Mouse (Mus musculus) ovary, postnatal 36 days (tissue): ENCODE measurements around the gene Myg1.
A peak's percentile ranks its signal among the peaks of the same experiment; 100 is the strongest.
"Not testable (repeated sequence)": the region's sequence is repeated elsewhere in the genome, so short reads cannot be mapped to it uniquely, and the experiment has no call there.

Experiments
- DNase-seq: peaks from one replicate; pipeline ENCODE4 v3.0.0; 2022; ENCODE audit warnings: low spot score, mixed read lengths

Gene Myg1

DNA sequence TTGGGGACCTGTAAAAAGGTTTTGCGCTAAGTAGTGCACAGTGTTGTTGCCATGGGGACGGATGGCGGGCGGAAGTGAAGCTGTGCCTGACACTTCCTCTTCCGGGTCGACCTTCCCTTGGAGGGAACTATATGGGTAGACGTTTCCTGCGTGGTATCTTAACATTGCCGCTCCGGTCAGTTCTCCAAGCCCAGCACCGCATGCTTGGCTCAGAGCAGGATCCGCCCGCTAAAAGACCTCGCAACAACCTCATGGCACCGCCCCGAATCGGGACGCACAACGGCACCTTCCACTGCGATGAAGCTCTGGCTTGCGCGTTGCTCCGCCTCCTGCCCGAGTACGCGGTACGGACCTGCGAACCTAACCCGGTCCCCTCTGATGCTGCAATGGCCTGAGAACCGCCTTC, at the start of gene Myg1:
Gene Myg1 (plus strand): TSS at position 100 of the 406 bp plus-strand sequence.
- peak; percentile 78 for DNase-seq

DNA sequence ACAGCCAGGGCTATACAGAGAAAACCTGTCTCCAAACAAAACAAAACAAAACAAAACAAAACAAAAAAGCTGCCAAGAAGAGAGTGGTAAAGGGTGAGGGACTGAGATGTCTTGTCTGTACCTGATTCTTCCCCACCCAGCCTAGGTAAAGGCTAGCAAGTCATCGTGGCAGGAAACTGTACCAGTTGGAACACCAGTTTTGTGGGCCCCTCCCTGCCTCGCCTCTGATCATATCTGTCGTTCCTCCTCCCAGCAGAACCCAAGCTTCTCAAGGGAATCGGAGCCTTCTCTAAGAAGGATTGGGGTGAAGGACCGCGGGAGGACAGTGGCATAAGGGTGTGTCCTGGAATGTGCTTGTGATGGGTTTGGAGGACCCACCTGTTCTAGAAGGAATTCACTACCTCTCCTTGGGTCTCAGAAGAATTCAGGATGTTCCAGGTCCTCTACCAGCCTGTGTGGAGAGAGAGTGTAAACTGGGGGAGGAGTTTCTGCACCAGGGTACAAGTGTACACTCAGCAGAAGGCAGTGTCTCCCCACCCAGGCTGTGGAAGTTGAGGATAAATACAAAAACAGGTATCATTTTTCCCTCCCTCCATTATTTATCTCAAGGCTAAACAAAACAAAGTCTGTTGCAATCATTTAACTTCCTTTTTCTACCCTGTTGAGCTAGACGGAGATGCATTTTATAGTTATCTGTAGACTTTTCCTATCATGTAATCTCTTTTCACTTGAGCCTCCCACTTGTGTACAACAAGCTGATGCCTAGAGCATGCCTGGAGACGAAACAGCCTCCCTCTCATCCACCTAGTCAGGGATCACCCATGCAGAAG, 48.8 kb upstream of the Myg1 start:
- DNase-seq: no peak

DNA sequence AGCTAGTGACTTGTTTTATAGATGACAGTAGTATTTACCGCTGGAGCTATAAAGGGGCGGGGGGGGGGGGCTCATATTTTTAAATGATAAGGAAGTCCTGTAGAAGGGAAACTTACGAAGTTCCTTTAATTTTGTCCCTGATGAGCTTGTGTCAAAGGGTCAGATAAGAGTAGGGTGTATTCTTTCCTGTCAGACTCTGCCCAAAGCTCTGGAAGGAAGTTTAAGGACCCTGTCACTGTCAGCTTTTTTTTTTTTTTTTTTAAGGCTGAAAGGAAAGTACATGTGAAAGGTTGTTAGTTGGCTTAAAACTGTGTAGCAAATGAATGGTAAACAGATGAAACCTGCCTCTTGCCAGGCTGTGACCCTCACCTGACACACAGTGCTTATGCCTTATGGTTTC, 47.9 kb upstream of the Myg1 start:
- DNase-seq: no peak

DNA sequence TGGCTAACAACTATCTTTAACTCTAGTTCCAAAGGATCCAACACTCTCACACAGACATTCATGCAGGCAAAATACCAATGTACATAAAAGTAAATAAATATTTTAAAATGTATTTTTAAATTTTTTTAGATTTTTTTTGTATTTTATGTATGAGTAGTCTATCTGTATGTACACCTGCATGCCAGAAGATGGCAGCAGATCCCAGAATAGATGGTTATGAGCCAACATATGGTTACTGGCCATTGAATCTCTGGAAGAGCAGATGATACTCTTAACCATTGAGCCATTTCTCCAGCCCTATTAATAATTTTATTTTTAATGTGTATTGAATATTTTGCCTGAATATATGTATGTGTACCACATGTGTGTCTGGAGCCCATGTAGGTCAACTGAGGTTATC, 44.1 kb upstream of the Myg1 start:
- DNase-seq: no peak

DNA sequence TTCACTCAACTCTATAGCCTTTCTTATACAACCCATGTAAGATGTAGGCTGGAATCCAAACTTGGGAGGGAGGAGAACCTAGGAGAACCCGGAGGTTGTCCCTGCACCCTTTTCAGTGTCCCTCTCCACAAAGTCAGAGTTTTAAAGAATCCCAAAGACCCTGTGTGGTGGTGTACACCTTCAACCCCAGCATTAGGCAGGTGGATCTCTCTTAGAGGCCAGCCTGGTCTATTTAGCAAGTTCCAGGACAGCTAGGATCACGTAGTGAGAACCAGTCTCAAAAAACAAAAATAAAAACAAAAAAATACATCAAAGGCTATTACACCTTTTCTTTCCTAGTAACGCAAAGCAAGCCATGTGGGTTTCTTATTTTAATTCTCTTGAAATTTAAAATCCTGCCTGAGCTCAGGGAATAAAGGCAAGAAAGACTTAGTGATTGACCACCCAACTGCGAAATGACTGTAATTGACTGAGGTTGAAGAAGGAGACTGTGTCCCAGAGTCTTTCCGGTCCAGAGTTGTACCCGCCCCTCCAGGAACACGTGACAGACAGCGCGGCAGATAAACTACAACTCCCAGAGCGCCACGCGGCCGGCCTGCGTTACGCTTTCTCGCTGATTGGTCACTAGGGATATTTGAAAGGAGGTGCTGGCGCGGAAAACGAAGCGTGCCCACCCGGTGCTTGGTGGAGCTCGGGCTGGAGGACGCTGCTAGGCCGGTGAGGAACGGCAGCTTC, 35.7 kb upstream of the Myg1 start, which contains the start of gene Espl1:
Gene Espl1 (plus strand): TSS at position 634 of the 735 bp plus-strand sequence.
- peak; percentile 90 for DNase-seq

DNA sequence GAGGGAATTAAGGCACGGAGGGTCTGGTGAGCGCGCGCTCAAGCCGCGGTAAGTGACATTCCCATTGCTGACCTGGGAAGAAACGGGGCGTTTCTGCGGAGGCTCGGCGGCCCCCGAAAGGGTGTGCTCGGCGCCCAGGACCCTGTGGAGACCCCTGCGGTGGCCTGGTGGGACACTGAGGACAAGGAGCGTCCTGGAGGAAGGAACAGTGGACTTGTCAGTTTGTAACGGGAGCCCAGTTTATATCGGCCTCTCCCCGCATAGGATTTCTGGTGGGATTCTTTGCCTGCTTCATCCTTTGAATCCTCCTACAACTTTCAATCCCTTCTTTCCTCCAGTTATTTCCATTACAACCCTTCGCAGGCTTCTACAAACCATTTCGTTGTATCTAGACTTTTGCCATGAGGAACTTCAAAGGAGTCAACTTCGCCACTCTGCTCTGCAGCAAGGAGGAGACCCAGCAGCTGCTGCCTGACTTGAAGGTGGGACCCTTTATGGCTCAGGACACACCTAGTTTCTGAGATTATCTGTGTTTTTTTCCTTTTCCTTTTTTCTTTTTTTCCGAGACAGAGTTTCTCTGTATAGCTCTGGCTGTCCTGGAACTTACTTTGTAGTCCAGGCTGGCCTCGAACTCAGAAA, 35.0 kb upstream of the Myg1 start:
- no peak for DNase-seq

DNA sequence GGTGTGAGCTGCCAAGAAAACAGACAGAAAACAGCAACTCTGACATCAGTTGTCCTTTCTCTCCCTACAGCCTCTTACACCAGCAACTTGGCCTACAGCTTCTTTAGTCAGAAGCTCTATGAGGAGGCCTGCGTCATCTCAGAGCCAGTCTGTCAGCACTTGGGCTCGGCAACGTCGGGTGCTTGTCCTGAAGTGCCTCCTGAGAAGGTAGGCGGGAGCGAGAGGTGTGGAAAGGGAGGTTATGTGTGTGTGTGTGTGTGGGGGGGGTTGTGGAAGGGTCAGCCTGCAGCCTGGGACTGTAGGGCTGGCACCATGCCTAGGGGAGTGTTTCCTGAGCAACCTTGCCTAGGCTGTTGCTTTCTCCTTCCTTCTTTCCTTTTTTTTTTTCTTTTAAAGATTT, 29.0 kb upstream of the Myg1 start:
- DNase-seq: no peak

DNA sequence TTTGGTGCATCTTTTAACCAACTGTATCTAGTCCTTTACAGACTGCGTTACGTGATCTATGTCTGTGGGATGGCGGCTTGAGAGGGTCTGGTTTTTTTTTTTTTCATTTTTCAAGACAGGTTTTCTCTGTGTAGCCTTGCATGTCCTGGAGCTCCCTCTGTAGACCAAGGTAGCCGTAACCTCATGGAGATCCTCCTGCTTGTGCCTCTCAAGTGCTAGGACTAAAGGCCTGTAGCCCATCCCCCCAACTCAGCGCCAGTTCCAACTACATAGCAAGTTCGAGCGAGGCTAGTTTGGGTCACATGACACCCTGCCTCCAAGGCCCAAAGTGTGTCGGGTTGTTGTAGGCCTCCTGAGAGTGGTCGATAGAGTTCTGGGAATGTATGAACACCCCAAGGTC, 22.8 kb upstream of the Myg1 start:
- DNase-seq: no peak

DNA sequence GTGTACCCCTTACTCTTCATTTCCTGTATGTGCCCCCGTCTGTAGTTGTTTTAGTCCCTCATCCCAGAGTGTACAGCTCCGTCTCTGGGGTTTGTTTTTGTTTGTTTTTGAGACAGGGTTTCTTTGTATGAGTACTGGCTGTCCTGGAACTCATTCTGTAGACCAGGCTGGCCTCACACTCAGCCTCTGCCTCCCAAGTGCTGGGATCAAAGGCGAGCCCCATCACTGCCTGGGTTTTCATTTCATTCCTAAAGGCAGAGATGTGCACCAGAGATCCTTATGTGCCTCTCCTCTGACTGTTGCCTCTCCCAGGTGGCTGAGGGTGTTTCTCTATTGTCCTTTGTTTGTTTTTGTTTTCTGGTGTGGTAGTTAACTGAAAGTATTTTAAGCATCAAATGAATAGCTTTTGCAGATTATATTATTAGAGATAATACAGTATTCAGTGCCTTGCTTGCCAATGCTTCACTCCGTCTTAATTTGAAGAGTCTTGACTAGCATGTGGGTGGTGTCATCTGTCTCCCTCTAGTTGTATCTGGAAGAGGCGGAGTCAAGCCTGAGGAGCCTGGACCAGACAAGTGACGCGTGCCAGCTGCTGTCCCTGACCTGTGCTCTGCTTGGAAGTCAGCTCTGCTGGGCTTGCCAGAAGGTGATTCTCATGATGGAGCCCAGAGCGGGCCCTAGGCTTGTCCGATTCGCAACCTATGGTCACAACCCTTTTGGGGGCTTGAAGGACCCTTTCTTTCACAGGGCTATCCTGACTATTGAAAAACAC, 21.2 kb upstream of the Myg1 start:
- peak; percentile 65 for DNase-seq

DNA sequence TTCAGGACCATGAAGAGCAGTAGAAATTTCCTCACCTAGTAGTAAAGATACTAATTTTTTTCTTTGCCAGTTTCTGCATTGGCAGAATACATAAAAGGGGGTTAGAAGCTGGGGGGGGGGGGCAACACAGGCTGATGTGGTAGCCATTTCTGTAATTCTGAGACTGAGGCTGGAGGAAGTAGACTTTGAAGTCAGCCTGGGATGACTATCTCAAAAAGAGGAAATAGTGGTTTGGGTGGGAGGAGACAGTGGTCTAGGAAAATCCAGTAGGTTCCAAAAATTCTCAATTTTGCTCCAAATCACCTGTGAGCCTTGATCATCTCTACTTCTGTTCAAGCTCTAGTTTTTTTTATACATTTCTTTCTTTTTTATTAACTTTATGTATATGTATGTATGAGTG, 20.0 kb upstream of the Myg1 start:
- no peak for DNase-seq

DNA sequence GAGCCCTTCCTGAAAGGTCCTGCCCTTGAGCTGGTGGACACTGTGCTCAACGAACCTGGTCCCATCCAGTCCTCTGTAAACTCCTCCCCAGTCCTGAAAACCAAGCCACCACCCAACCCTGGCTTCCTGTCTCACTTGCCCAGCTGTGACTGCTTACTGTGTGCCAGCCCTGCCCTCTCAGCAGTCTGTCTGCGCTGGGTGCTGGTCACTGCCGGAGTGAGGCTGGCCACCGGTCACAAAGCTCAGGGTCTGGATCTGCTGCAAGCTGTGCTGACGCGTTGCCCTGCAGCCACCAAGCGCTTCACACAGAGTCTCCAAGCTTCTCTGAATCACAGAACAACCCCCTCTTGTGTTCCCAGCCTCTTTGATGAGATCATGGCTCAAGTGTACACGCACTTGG, 16.2 kb upstream of the Myg1 start:
- no peak for DNase-seq

DNA sequence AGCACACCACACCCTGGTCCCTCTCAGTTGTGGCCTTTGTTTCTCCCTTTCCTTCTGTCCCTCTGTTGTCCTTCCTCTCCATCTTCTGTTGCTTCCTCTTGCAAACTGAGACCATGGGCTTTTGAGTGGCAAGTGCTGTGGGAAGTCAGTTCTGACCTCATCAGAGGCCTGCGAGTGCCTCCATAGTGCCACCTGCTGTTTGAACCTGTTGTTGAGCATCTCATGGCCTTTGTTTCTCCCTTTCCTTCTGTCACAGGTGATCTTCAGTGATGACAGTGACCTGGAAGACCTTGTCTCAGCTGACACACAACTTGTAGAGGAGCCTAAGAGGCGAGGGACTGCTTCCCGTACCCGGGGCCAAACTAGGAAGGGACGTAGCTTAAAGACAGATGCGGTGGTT, 15.2 kb upstream of the Myg1 start:
- peak; percentile 33 for DNase-seq

DNA sequence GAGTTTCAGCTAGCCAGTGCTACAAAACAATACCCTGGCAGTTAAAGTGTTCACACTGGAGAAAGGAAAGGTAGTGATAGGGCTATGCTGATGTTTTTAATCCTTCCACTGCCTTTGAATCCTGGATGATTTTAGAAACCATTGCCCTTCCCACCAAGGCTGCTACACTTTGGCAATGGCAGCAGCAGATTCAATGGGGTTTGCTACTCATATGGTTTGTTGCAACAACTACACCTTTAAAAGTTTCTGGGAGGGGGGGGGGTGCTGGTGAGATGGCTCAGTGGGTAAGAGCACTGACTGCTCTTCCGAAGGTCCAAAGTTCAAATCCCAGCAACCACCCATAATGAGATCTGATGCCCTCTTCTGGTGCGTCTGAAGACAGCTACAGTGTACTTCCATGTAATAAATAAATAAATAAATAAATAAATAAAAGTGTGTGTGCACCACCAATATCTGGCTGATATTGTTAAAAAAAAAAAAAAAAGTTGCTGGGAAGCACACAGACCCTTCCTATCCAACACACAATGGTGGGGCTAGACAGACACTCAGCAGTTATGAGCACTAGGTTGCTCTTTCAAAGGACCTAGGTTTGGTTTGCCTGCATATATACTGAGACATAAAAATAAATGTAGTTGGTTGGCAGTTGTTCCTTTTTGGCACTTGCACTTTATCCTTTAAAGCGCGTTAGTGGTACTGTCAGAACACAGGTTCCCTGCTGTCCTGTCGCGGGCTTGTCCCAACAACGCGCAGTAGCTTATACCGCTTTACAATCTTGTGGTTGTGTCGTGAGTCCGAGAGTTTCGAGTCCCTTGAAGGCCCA, 6.6 kb upstream of the Myg1 start:
- DNase-seq: no peak

DNA sequence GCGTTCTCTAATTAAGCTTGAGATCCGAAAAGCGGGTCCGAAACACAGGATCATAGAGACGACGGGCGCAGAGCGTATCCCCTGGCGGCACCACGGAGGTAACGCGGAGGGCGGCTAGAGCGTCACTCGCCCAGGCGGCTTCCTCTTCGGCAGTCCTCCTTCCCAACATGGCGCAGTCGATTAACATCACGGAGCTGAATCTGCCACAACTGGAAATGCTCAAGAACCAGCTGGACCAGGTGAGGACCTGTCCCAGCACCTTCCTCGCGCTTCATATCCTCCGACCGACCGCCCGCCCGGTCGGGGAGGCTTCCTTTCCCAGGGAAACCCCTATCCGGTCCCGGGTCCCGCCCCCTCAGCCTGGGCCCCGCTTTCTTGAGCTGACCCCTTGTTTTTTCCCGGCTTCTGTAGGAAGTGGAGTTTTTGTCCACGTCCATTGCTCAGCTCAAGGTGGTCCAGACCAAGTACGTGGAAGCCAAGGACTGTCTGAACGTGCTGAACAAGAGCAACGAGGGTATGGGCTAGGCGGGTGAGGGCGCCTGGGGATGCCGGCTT, 5.4 kb upstream of the Myg1 start, which contains the start of gene Pfdn5:
Gene Pfdn5 (plus strand): TSS at position 95 of the 555 bp plus-strand sequence.
- DNase-seq: peak; percentile 86

DNA sequence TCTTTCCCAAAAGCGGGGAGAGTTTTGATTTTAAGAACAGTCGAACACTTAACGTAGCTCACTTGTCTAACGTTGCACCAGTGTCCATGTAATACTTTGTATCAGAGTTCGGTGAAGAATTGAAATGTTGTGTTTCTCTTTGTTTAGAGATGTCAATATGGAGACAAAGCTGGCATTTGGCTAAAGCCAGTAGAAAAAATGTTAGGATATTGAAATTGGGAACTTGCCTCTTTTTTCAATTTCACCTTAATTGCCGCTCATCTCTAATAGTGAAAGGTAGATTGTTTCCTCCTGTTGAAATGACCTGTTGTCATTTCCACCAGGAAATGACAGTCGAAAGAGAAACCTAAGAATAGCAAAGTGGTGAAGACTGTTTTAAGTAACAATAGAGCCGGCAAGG, 4.6 kb upstream of the Myg1 start:
- DNase-seq: no peak

DNA sequence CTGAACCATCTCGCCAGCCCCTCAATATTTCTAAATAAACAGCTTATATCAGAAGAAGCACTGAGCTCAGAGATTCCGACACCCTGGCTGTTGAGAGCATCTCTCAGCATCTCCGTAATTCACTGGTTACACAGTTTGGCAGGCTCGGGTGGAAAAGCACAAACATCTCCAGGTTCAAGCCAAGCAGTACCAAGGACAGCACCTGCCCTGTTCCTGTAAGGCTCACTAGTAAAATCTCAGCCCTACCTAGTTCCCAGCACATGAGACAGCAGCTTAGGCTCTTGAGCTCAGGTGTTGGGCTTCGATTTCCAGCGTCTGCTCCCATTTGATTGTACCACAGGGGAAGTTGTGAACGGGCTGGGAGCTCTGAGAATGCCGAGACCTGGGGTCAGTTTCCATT, 3.7 kb downstream of the Myg1 start:
- DNase-seq: no peak

DNA sequence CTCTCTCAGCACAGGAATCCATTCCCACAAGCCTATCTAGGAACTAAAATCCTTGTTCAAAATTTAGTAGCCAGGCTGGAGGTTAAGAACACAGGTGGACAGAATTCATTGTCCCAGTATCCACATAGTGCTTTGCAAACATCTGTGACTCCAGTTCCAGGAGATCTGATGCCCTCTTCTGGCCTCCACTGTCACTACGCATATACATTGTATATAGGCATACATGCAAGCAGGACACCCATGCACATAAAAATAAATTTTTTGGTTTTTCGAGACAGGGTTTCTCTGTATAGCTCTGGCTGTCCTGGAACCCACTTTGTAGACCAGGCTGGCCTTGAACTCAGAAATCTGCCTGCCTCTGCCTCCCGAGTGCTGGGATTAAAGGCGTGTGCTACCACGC, 4.4 kb downstream of the Myg1 start:
- not testable (repeated sequence) for DNase-seq

DNA sequence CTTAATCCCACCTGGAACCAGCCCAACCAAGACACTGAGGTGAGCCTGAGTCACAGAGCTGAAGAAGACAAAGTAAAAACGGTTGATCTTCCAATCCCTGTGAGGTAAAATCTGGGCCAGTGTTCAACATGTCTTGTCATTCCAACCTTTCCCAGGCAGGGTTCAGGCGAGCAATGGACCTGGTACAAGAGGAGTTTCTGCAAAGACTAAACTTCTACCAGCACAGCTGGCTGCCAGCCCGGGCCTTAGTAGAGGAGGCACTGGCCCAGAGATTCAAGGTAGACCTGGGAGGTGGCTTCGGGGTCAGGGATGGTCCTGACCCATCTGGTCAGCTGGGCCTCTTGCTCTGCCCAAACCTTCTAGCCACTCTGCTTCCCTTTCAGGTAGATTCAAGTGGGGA, 5.4 kb downstream of the Myg1 start:
- no peak for DNase-seq

DNA sequence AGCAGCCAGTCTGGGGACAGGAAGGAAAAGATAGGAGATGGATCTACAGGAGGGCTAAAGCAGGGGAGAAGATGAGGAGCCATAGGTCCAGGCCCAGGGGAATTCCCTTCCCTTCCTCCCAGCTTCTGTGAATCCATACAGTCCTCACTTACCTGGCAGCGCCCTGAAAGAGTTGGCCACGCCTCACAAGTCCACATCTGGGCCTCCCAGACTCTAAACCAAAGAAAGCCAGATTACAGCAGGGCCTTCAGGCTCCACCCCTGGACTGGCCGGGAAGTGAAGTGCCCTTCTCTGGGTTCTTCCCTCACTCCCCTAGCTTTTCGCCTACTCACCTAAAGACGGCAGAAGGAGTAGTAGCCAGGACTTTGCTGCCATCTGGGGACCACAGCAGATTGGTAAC, 8.1 kb downstream of the Myg1 start:
- no peak for DNase-seq

DNA sequence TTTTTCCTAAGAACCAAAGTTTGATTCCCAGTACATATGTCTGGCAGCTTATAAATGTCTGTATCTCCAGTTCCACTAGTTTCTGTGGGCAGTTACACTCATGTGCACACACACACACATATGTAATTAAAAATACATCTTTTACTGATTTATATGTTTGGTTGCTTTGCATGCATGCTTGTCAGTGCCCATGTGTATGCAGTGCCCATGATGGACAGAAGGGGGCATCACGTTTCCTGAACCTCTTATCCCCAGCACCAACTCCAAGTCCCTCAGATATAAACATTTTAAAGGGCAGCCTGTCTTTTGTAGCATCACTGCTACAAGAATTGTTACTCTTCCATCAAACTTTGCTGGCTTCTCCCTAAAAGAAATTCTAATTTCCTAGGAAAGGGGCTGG, 10.1 kb downstream of the Myg1 start:
- peak; percentile 30 for DNase-seq

DNA sequence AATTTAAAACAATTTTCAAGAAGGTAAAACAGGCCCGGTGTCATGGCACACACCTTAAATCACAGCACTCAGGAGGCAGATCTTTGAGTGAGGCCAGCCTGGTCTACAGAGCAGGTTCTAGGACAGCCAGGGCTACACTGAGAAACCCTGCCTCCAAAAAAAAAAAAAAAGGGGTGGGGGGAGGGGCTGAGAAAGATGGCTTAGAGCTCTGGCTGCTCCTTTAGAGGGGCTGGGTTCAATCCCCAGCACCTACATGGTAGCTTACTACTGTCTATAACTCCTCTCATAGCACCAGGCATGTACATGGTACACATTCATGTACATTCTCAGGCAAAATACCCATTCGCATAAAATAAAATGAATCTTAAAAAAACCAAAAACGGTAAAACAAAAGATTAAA, 13.0 kb downstream of the Myg1 start:
- DNase-seq: no peak
